Mouse (Mus musculus) gastrocnemius, adult 8-10 months (tissue): ENCODE results near the gene Cyp3a41a. TPM values are rescaled to one million over a fixed set of nuclear protein-coding genes. Genes with fewer than 3 reads are reported as not detected.
"Not testable (repeated sequence)": the region's sequence is repeated elsewhere in the genome, so short reads cannot be mapped to it uniquely, and the experiment has no call there.

ENCODE experiments used
- DNase-seq, 2 experiments: peaks; one replicate each; pipeline ENCODE4 v3.0.0; 2022; ENCODE audit warnings: low spot score in 2 of 2
- total RNA-seq, 4 experiments: library from RNA; stranded (reverse); gene quantifications; 2 replicates each; pipeline ENCODE4 v1.2.4; 2022

Gene Cyp3a41a
- total RNA-seq, result under 1 TPM in 1 of 4 experiments, not detected in 3; 0.72 TPM

- DNase-seq, result not testable (repeated sequence)
Observed at GRCm38 (mm10) chr5:145720036-145720435, at the start of gene Cyp3a41a. TSS of gene Cyp3a41a (minus strand) at chr5:145720136.

- DNase-seq, result not testable (repeated sequence)
Observed at GRCm38 (mm10) chr5:145737512-145737911, 17.6 kb upstream of the Cyp3a41a start.

- DNase-seq, result not testable (repeated sequence)
Observed at GRCm38 (mm10) chr5:145714296-145714695, 5.6 kb downstream of the Cyp3a41a start.

GRCm38 (mm10) chr5:145707372-145707771 lies 12.6 kb downstream of the Cyp3a41a start:
- not testable (repeated sequence) for DNase-seq

- no peak for DNase-seq
Observed at GRCm38 (mm10) chr5:145662007-145662406, 57.9 kb downstream of the Cyp3a41a start.

GRCm38 (mm10) chr5:145647779-145648178 lies 72.2 kb downstream of the Cyp3a41a start:
- DNase-seq, result no peak

Other genes starting within 250 kb of the Cyp3a41a start
- not detected for gene Cyp3a41b, start 135.4 kb downstream of the Cyp3a41a start, total RNA-seq
- gene Cyp3a44, start 85.7 kb upstream of the Cyp3a41a start, total RNA-seq, result under 1 TPM in 1 of 4 experiments, not detected in 3; 0.56 TPM
- gene Cyp3a11, start 159.8 kb upstream of the Cyp3a41a start, total RNA-seq, result not detected